Mouse (Mus musculus): ENCODE results near the gene Ndufv3. TPM values are rescaled to one million over a fixed set of nuclear protein-coding genes. Genes with fewer than 3 reads are reported as not detected.

The Ndufv3 gene
- polyA plus RNA-seq, 1 experiment from 2014 or later, result 346 TPM

Small RNAs within 50 kb of the gene (microRNA-seq; reads per million reads assigned to microRNA genes)
- gene Gm24970, result not detected

Other genes starting within 250 kb of the Ndufv3 start
- 0.50 and 0.62 TPM in 2 replicates for gene Rsph1, start 242.7 kb upstream of the Ndufv3 start, polyA plus RNA-seq (2014; fragmentation: Nextera tagmentation; extraction: Ambion mirVana)
- 7.9 and 10.1 TPM in 2 replicates for gene Slc37a1, start 233.3 kb upstream of the Ndufv3 start, polyA plus RNA-seq (2014; fragmentation: Nextera tagmentation; extraction: Ambion mirVana)
- gene Pde9a, start 133.9 kb upstream of the Ndufv3 start, polyA plus RNA-seq (2014; fragmentation: Nextera tagmentation; extraction: Ambion mirVana), result 39.6 and 42.8 TPM in 2 replicates
- gene Wdr4, start 135 bp upstream of the Ndufv3 start, polyA plus RNA-seq (2014; fragmentation: Nextera tagmentation; extraction: Ambion mirVana), result 34.7 and 36.7 TPM in 2 replicates
- 44.4 and 45.1 TPM in 2 replicates for gene Pknox1, start 44.6 kb downstream of the Ndufv3 start, polyA plus RNA-seq (2014; fragmentation: Nextera tagmentation; extraction: Ambion mirVana)
- 1.3 and 3.6 TPM in 2 replicates for gene Cbs, start 117.1 kb downstream of the Ndufv3 start, polyA plus RNA-seq (2014; fragmentation: Nextera tagmentation; extraction: Ambion mirVana)
- gene U2af1, start 138.8 kb downstream of the Ndufv3 start, polyA plus RNA-seq (2014; fragmentation: Nextera tagmentation; extraction: Ambion mirVana), result 165 and 175 TPM in 2 replicates
- gene Cryaa, start 157.7 kb downstream of the Ndufv3 start, polyA plus RNA-seq (2014; fragmentation: Nextera tagmentation; extraction: Ambion mirVana), result not detected in 2 replicates

Data from stomach, embryonic 14.5 days (tissue).